Mouse (Mus musculus) mature B cell (primary cell): ENCODE measurements at regions not wholly inside any gene's neighbourhood (a gene's known extent, or its start where the extent isn't known, plus 50 kb on each side); places are given as distances from the start of the nearest gene placed in this dataset.
"Not testable (repeated sequence)": the region's sequence is repeated elsewhere in the genome, so short reads cannot be mapped to it uniquely, and the experiment has no call there.

Experiments
- in situ Hi-C: fragments of 300-500 bp; cut with MboI; formaldehyde crosslinking; loops from 2 replicates; pipeline ENCODE4 v1.14.3; 2019

- in situ Hi-C loops = no loop called here
Observed at GRCm38 (mm10) chr8:126776605-126777469, 168.8 kb downstream of the Tomm20 start.

- in situ Hi-C loops = no loop called here
Observed at GRCm38 (mm10) chr8:126775334-126775733, 170.3 kb downstream of the Tomm20 start.

- in situ Hi-C loops = no loop called here
Observed at GRCm38 (mm10) chr8:126774816-126775215, 170.8 kb downstream of the Tomm20 start.

GRCm38 (mm10) chr8:126772748-126773147, 172.9 kb downstream of the Tomm20 start:
- in situ Hi-C loops = no loop called here

- in situ Hi-C loops = no loop called here
Observed at GRCm38 (mm10) chr8:126772194-126772593, 173.4 kb downstream of the Tomm20 start.

- in situ Hi-C loops = not testable (repeated sequence)
Observed at GRCm38 (mm10) chr8:126770374-126770773, 175.3 kb downstream of the Tomm20 start.

- in situ Hi-C loops = no loop called here
Observed at GRCm38 (mm10) chr8:126768142-126768541, 174.4 kb upstream of the Irf2bp2 start.

- in situ Hi-C loops = no loop called here
Observed at GRCm38 (mm10) chr8:126767341-126767740, 173.6 kb upstream of the Irf2bp2 start.

GRCm38 (mm10) chr8:126765693-126766238, 172.0 kb upstream of the Irf2bp2 start:
- in situ Hi-C loops = no loop called here

- in situ Hi-C loops = no loop called here
Observed at GRCm38 (mm10) chr8:126763600-126763999, 169.8 kb upstream of the Irf2bp2 start.

GRCm38 (mm10) chr8:126759711-126760110, 165.9 kb upstream of the Irf2bp2 start:
- in situ Hi-C loops = no loop called here

GRCm38 (mm10) chr8:126758951-126759350, 165.2 kb upstream of the Irf2bp2 start:
- in situ Hi-C loops = no loop called here

GRCm38 (mm10) chr8:126757951-126758757, 164.4 kb upstream of the Irf2bp2 start:
- in situ Hi-C loops = no loop called here

GRCm38 (mm10) chr8:126756300-126757097, 162.7 kb upstream of the Irf2bp2 start:
- in situ Hi-C loops = no loop called here

GRCm38 (mm10) chr8:126755669-126756068, 161.9 kb upstream of the Irf2bp2 start:
- in situ Hi-C loops = no loop called here

GRCm38 (mm10) chr8:126754361-126754809, 160.6 kb upstream of the Irf2bp2 start:
- in situ Hi-C loops = no loop called here

- in situ Hi-C loops = no loop called here
Observed at GRCm38 (mm10) chr8:126753059-126753855, 159.5 kb upstream of the Irf2bp2 start.

- in situ Hi-C loops = no loop called here
Observed at GRCm38 (mm10) chr8:126751416-126752140, 157.8 kb upstream of the Irf2bp2 start.

- in situ Hi-C loops = no loop called here
Observed at GRCm38 (mm10) chr8:126745992-126746775, 152.4 kb upstream of the Irf2bp2 start.
